Mouse (Mus musculus) heart, adult 2 months (tissue): ENCODE measurements around the gene Atp23. TPM values are rescaled to one million over a fixed set of nuclear protein-coding genes. Genes with fewer than 3 reads are reported as not detected.

Experiments used
- DNase-seq, 2 experiments: peaks; one replicate each; pipeline ENCODE4 v3.0.0; 2021
- H3K27ac ChIP-seq: fragments of 200-600 bp; 2 replicates; pipeline ENCODE4 v1.8.1; 2022
- H3K27me3 ChIP-seq: fragments of 200-500 bp; 2 replicates; pipeline ENCODE4 v1.6.1; 2012; ENCODE audit warnings: mild to moderate bottlenecking, low read length, inconsistent platforms, mixed read lengths; ENCODE audit not compliant: control insufficient read depth, insufficient read depth
- H3K36me3 ChIP-seq: fragments of 200-500 bp; 2 replicates; pipeline ENCODE4 v1.6.1; 2012; ENCODE audit warnings: low read length, inconsistent platforms; ENCODE audit not compliant: control insufficient read depth, insufficient read depth
- H3K4me1 ChIP-seq: fragments of 200-500 bp; 2 replicates; pipeline ENCODE4 v1.6.1; 2011; ENCODE audit warnings: low read length; ENCODE audit not compliant: control insufficient read depth, insufficient read depth
- H3K4me3 ChIP-seq: fragments of 200-600 bp; 2 replicates; pipeline ENCODE4 v1.8.1; 2022
- H3K79me2 ChIP-seq: fragments of 200-500 bp; replicated peaks from 2 replicates; pipeline ENCODE4 v1.6.1; 2012; ENCODE audit warnings: mild to moderate bottlenecking, inconsistent platforms, low read length, moderate library complexity, mixed read lengths; ENCODE audit not compliant: control insufficient read depth, insufficient read depth
- H3K9ac ChIP-seq: fragments of 200-500 bp; 2 replicates; pipeline ENCODE4 v1.6.1; 2012; ENCODE audit warnings: low read depth, mild to moderate bottlenecking, control low read depth, inconsistent platforms, low read length, mixed read lengths
- CTCF ChIP-seq: fragments of 200-600 bp; IDR thresholded peaks from 2 replicates; pipeline ENCODE4 v1.8.1; 2022; ENCODE audit warnings: antibody characterized with exemption, mild to moderate bottlenecking, moderate library complexity
- EP300 ChIP-seq: fragments of 200-500 bp; IDR thresholded peaks from 2 replicates; pipeline ENCODE4 v1.6.1; 2011; ENCODE audit warnings: low read depth, low read length, control low read depth; ENCODE audit not compliant: insufficient read depth
- POLR2A ChIP-seq: fragments of 200-500 bp; IDR thresholded peaks from 2 replicates; pipeline ENCODE4 v1.6.1; 2011; ENCODE audit warnings: mild to moderate bottlenecking, low read depth, low read length, control low read depth; ENCODE audit not compliant: insufficient read depth
- WGBS: fragments of 180-500 bp; shearing (Covaris S2); methylation state at CpG from one replicate; pipeline ENCODE4 v1.1.7; 2018; 5-methylcytosine and 5-hydroxymethylcytosine counted together
- intact Hi-C: fragments of 180-260 bp; cut with DNase I; formaldehyde crosslinking; loops from one replicate; pipeline ENCODE4 v1.15.1; 2025
- polyA plus RNA-seq: library from polyadenylated mRNA; depleted of rRNA; stranded (reverse); fragments of >200 nt; gene quantifications from 2 replicates; pipeline ENCODE4 v1.2.3, GENCODE M21; 2012
- total RNA-seq, 2 experiments: library from RNA; stranded (reverse); gene quantifications; 2 replicates each; pipeline ENCODE4 v1.2.3; 2021

The Atp23 gene
- total and polyA plus RNA-seq, 3 experiments = 4.9 to 5.5 (median 5.3) TPM

DNA sequence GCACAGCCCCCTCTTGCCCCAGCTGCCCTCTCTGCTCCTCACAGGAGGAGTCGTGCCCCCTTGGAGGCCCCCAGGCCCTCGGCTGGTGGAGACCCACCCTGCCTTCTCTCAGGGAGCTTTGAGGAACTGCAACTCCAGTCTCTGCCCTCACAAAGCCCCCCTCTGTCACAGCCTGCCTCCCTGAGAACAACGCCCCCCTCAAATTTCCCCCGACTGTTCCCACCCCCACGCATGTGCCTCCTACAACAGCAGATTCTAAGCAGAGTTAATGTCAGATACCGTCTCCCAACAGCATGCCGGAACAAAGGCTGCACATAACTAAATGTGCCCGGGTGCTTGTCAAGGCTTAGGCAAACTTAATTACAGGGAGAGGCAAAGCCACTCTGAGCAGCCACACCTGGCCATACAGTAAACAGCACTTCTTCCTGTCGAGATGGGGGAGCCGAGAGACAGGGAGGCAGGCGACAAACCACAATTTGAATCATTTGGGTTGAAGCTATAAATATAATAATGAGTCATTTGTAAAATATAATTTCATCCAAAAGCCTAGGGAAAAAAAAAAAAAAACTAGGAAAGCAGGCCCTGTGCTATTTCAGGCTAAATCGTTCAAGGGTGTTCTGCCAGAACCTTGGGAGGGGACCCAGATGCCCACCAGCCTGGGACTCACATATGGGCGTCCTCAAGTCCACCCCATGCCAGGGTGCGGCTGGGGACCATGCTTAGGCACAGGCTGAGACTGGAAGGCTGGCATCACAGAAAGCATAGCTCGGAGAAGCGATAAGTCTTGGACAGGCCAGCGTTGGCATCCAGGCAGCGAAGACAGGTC lies 34.6 kb upstream of the Atp23 start:
- peak overlapping the region; percentile 41 for H3K27ac ChIP-seq
- 41% methylated on average over 18 of the region's 18 CpGs for WGBS
- H3K36me3 ChIP-seq = no peaks in the 10 kb centered on the region
- H3K9ac ChIP-seq = 0 out of 2 replicates have a peak overlapping the region, but pooled peaks have one; percentile 14
- no peaks in the 10 kb centered on the region for H3K79me2 ChIP-seq
- no peak overlapping the region for H3K4me3 ChIP-seq
- TF ChIP-seq CTCF (no peak), EP300 (no peak), POLR2A (no peak)
- DNase-seq = no peak
- H3K4me1 ChIP-seq = peaks cover 7% of the 10 kb centered on the region
- intact Hi-C loops = no loop called here
- no peaks in the 10 kb centered on the region for H3K27me3 ChIP-seq

DNA sequence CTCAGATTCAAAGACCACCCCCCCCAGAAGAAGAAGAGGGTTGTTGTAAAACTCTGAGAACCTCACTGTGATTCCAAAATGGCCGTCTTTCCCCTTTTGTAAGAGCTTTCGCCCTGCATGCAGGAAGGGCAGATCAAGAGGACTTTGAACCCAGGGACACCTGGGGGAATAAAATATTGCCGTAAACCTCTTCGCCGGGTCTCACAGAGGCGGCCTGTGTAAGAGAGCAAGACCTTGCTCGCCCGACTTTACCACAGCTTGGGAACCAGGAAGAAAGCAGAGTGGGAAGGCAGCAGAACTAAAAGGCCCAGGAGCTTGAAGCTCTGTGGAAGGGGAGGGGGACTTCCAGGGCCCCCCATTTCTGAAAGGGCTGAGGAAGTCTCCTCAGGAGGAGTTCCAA lies 34.0 kb upstream of the Atp23 start:
- Histone ChIP-seq H3K79me2 (no peaks in the 10 kb centered on the region), H3K4me1 (peaks cover 8% of the 10 kb centered on the region), H3K27me3 (no peaks in the 10 kb centered on the region), H3K36me3 (no peaks in the 10 kb centered on the region), H3K4me3 (no peak overlapping the region), H3K9ac (no peak overlapping the region), H3K27ac (no peak overlapping the region; the same call in 1 of the 2 replicates)
- no peak for TF ChIP-seq POLR2A
- DNase-seq = no peak
- 89% methylated on average over 8 of the region's 8 CpGs for WGBS
- intact Hi-C loops = no loop called here

DNA sequence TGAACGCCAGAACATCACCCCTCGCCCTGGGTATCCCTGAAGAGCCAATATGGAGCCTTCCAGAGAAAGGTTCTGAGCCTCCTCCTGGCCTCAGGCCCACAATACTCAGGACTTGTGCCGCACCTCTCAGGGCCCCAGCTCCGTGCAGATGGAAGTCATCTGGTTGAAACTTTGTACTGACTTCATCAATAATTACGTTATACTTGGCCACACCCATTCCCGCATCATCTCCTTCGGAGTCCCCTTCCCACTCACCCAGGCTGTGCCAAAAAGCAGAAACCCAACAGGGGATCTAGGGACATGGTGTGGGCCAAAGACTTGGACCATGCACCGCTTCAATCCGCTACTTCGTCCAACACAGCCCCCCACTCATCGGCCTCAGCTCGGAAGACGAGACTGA lies 33.4 kb upstream of the Atp23 start:
- H3K27ac ChIP-seq = no peak overlapping the region
- peaks cover 8% of the 10 kb centered on the region for H3K4me1 ChIP-seq
- no peak for DNase-seq
- H3K79me2 ChIP-seq = no peaks in the 10 kb centered on the region
- no peaks in the 10 kb centered on the region for H3K36me3 ChIP-seq
- TF ChIP-seq EP300 (no peak), POLR2A (no peak)
- no peaks in the 10 kb centered on the region for H3K27me3 ChIP-seq
- WGBS = 79% methylated on average over 13 of the region's 13 CpGs
- intact Hi-C loops = no loop called here
- no peak overlapping the region for H3K9ac ChIP-seq
- H3K4me3 ChIP-seq = no peak overlapping the region

DNA sequence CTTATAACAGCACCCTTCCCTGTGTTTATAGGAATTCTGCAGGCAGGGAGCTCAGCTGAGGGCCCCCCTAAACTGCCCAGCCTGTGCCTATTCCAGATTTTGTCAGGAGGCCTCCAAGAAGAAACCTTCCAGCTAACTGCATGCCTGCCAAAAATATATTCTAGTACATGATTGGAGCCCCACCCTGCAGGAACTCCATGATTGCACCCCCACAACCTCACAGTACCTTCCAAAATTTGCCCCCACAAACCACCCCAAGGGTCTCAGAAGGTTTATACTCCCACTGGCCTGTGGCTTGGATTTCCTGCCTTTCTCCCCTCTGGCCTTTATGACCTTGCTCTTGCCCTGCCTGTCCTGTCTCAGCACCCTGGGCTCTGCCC lies 30.6 kb upstream of the Atp23 start:
- H3K36me3 ChIP-seq = no peaks in the 10 kb centered on the region
- peak overlapping the region; percentile 68 for H3K27ac ChIP-seq
- no peak overlapping the region for H3K4me3 ChIP-seq
- peak; percentile 28 to 32 for DNase-seq
- H3K9ac ChIP-seq = no peak overlapping the region
- H3K27me3 ChIP-seq = no peaks in the 10 kb centered on the region
- intact Hi-C loops = no loop called here
- TF ChIP-seq POLR2A (no peak), CTCF (no peak), EP300 (no peak)
- H3K4me1 ChIP-seq = peaks cover 20% of the 10 kb centered on the region
- no peaks in the 10 kb centered on the region for H3K79me2 ChIP-seq

DNA sequence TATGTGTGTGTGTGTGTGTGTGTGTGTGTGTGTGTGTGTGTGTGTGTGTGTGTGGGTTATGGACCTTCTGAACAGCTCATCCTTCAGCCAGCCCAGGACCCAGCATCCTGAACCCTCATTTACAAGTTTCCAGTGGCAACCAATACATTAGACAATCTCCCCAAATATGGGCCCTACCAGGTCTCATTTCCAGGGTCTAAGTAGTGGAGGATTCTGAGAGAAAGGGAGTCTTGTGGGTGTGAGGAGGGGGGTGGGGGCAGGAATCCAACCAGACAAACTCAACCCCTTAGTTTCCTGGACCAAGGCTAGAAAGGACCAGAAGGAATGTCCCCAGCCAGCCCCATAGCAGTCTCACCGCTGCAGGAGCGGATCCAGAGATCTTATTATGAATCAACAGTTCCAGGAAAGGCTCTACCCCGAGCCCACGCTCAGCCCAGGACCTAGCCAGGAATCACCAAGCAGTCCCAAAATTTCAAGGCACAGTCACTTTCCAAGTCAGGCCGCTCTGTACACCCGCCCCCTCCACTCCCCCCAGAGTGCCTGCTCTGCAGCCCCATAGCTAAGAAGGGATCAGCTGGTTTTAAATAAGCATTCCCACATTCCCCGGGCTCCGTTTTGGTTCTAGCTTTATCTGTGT lies 30.1 kb upstream of the Atp23 start:
- WGBS = 34% methylated on average over 8 of the region's 8 CpGs

More for the DNA sequence above, 30.1 kb upstream of the Atp23 start:
- H3K79me2 ChIP-seq = no peaks in the 10 kb centered on the region
- no peak overlapping the region for H3K9ac ChIP-seq
- peaks cover 20% of the 10 kb centered on the region for H3K4me1 ChIP-seq
- peak; percentile 38 to 45 for DNase-seq
- H3K4me3 ChIP-seq = no peak overlapping the region
- H3K27ac ChIP-seq = peak overlapping the region; percentile 68
- intact Hi-C loops = no loop called here
- TF ChIP-seq POLR2A (no peak), EP300 (no peak), CTCF (no peak)
- no peaks in the 10 kb centered on the region for H3K27me3 ChIP-seq
- no peaks in the 10 kb centered on the region for H3K36me3 ChIP-seq
